Mouse (Mus musculus): ENCODE measurements around the gene Drc3. TPM values are rescaled to one million over a fixed set of nuclear protein-coding genes. Genes with fewer than 3 reads are reported as not detected.

The Drc3 gene
- polyA plus RNA-seq, 1 experiment from 2014 or later: 2.6 TPM

- Histone ChIP-seq H3K4me3 (no peak overlapping the region), H3K36me3 (no peaks in the 10 kb centered on the region), H3K4me1 (no peaks in the 10 kb centered on the region), H3K4me2 (replicated peaks) (no peak overlapping the region), H3K9ac (no peak overlapping the region), H3K9me3 (no peaks in the 10 kb centered on the region), H3K27me3 (replicated peaks) (no peaks in the 10 kb centered on the region), H3K27ac (no peak overlapping the region)
- ATAC-seq (ENCODE audit: low FRiP score, low read depth): no peak
- WGBS: 87% methylated on average over 4 of the region's 4 CpGs
Observed at GRCm38 (mm10) chr11:60345868-60346267, 7.3 kb upstream of the Drc3 start.

- 74% methylated on average over 4 of the region's 4 CpGs for WGBS
- no peak overlapping the region for H3K9ac ChIP-seq
- no peaks in the 10 kb centered on the region for H3K27me3 ChIP-seq (replicated peaks)
- no peaks in the 10 kb centered on the region for H3K36me3 ChIP-seq
- no peak overlapping the region for H3K4me2 ChIP-seq (replicated peaks)
- H3K4me3 ChIP-seq: no peak overlapping the region
- H3K9me3 ChIP-seq: no peaks in the 10 kb centered on the region
- no peak overlapping the region for H3K27ac ChIP-seq
- peaks cover 4% of the 10 kb centered on the region; the same call in 1 of the 2 replicates for H3K4me1 ChIP-seq
- ATAC-seq (ENCODE audit: low FRiP score, low read depth): no peak
Observed at GRCm38 (mm10) chr11:60346537-60346936, 6.6 kb upstream of the Drc3 start.

DNA sequence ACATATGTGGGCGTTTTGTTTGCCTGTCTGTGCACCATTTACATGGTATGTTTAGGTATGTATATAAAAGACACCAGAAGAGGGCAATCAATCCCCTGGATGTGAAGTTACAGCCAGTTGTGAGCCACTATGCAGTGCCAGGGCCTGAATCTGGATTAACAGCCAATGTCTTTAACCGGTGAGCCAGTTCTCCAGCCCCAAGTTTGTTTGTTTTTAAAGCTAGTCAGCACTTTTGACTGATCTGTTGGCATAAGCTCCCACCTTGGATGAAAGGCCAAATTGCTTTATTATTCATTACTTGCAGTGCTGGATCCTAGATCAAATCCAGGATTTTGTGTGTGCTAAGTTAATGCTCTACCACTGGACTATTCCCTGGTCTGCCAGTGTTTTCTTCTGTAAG lies 1.7 kb upstream of the Drc3 start:
- Histone ChIP-seq H3K4me2 (replicated peaks) (peak overlapping the region; percentile 89), H3K9ac (peak overlapping the region; percentile 73; the same call in 1 of the 2 replicates), H3K27ac (no peak overlapping the region), H3K4me3 (peak overlapping the region; percentile 70; the same call in 1 of the 2 replicates), H3K9me3 (no peaks in the 10 kb centered on the region), H3K4me1 (peaks cover 12% of the 10 kb centered on the region), H3K36me3 (no peaks in the 10 kb centered on the region), H3K27me3 (replicated peaks) (no peaks in the 10 kb centered on the region)
- WGBS: 53% methylated on average over 2 of the region's 2 CpGs
- ATAC-seq (ENCODE audit: low FRiP score, low read depth): no peak

- no peaks in the 10 kb centered on the region for H3K27me3 ChIP-seq (replicated peaks)
- no peak for ATAC-seq (ENCODE audit: low FRiP score, low read depth)
- H3K27ac ChIP-seq: no peak overlapping the region
- H3K36me3 ChIP-seq: no peaks in the 10 kb centered on the region
- H3K4me3 ChIP-seq: peak overlapping the region; percentile 70
- H3K9me3 ChIP-seq: no peaks in the 10 kb centered on the region
- H3K4me2 ChIP-seq (replicated peaks): peak overlapping the region; percentile 89
- H3K4me1 ChIP-seq: peaks cover 12% of the 10 kb centered on the region
- peak overlapping the region; percentile 73 for H3K9ac ChIP-seq
- 29% methylated on average over 11 of the region's 11 CpGs for WGBS
Observed at GRCm38 (mm10) chr11:60351925-60352371, 1.2 kb upstream of the Drc3 start.

DNA sequence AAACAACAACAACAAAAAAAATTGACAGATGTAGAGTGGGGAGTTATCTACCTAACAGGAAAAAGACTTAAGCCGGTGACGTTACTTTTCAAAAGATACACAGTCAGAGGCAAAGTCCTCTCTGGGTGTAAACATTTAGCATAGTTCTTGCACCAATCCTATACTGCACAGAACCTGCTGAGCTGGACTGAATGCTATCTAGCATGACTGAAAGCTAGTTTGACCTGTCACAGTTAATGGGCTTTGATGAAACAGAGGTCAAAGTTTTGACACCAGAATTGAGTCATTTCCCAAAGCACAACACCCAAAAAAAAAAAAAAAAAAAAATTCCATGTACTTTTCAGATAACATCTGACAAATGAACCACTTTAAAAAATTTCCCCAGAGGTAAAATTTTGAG lies 2.8 kb downstream of the Drc3 start:
- no peak for ATAC-seq (ENCODE audit: low FRiP score, low read depth)
- Histone ChIP-seq H3K9me3 (no peaks in the 10 kb centered on the region), H3K27me3 (replicated peaks) (no peaks in the 10 kb centered on the region), H3K27ac (no peak overlapping the region), H3K4me3 (no peak overlapping the region), H3K4me2 (replicated peaks) (no peak overlapping the region), H3K4me1 (peaks cover 12% of the 10 kb centered on the region), H3K36me3 (no peaks in the 10 kb centered on the region), H3K9ac (no peak overlapping the region)
- WGBS: 89% methylated on average over 2 of the region's 2 CpGs

DNA sequence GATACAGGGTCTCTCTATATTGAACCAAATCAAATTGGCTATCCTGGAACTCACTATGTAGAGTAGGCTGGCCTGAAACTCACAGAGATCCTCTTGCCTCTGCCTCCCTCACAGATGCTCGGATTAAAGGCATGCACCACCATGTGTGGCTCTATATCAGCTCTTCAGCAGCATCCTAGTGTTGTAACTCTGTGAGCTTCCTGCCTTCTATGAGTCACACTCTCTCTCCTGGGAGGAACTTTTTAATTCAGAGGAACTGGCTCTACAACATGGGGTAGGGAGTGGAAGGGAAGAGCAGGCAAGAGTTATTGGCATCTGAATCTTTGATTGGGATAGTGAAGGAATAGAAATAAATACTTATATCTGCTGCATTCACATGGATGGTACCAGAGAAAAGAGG lies 4.0 kb downstream of the Drc3 start:
- no peak for ATAC-seq (ENCODE audit: low FRiP score, low read depth)
- no peak overlapping the region for H3K9ac ChIP-seq

DNA sequence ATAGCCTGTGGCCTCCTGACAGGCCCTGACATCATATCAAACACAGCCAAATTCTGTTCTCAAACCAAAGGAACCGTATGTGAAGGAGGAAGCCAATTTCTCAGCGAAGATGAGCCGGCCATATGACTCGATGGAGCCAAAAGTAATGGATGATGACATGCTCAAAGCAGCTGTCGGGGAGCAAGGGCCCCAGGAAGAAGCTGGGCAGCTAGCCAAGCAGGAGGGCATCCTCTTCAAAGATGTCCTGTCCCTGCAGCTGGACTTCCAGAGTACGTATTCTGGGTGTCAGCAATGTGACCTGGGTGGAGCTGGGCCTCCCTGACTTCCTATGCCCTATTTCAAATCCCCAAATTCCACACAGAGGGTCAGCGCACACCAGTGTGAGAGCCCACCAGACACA lies 5.4 kb downstream of the Drc3 start:
- no peak overlapping the region for H3K27ac ChIP-seq
- no peaks in the 10 kb centered on the region for H3K9me3 ChIP-seq
- H3K4me2 ChIP-seq (replicated peaks): no peak overlapping the region
- no peak overlapping the region for H3K9ac ChIP-seq
- no peaks in the 10 kb centered on the region for H3K36me3 ChIP-seq
- no peaks in the 10 kb centered on the region for H3K27me3 ChIP-seq (replicated peaks)
- no peak for ATAC-seq (ENCODE audit: low FRiP score, low read depth)
- 78% methylated on average over 7 of the region's 7 CpGs for WGBS
- H3K4me3 ChIP-seq: no peak overlapping the region
- H3K4me1 ChIP-seq: no peaks in the 10 kb centered on the region

More for the DNA sequence above, 4.0 kb downstream of the Drc3 start:
- Histone ChIP-seq H3K27ac (no peak overlapping the region), H3K4me1 (peaks cover 2% of the 10 kb centered on the region), H3K27me3 (replicated peaks) (no peaks in the 10 kb centered on the region), H3K4me2 (replicated peaks) (no peak overlapping the region), H3K9me3 (no peaks in the 10 kb centered on the region), H3K4me3 (no peak overlapping the region), H3K36me3 (no peaks in the 10 kb centered on the region)
- WGBS: 49% methylated on average over 1 of the region's 1 CpGs

GRCm38 (mm10) chr11:60359138-60359537 lies 6.0 kb downstream of the Drc3 start:
- Histone ChIP-seq H3K27me3 (replicated peaks) (no peaks in the 10 kb centered on the region), H3K4me2 (replicated peaks) (no peak overlapping the region), H3K4me1 (no peaks in the 10 kb centered on the region), H3K36me3 (no peaks in the 10 kb centered on the region), H3K9ac (no peak overlapping the region), H3K4me3 (no peak overlapping the region), H3K27ac (no peak overlapping the region), H3K9me3 (no peaks in the 10 kb centered on the region)
- 74% methylated on average over 5 of the region's 5 CpGs for WGBS
- no peak for ATAC-seq (ENCODE audit: low FRiP score, low read depth)

DNA sequence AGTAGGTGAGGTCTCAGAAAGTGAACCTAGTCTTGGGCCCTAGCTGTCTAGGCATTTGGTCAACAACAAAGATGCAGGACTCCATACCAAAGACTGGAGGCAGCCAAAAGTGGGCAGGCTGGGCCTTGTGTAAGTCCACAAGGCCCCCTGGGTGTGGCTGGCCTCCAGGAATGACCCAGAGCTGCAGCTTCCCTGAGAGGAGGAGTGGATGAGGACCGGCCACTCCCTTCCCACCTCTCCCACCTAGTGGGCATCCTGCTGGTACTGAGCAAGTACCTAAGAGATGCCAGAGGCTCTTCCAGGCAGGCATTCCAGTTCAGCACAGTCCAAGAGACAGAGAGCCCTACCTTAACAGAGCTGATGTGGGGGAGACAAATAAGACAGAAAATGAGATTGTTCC lies 6.8 kb downstream of the Drc3 start:
- WGBS: 85% methylated on average over 1 of the region's 1 CpGs

DNA sequence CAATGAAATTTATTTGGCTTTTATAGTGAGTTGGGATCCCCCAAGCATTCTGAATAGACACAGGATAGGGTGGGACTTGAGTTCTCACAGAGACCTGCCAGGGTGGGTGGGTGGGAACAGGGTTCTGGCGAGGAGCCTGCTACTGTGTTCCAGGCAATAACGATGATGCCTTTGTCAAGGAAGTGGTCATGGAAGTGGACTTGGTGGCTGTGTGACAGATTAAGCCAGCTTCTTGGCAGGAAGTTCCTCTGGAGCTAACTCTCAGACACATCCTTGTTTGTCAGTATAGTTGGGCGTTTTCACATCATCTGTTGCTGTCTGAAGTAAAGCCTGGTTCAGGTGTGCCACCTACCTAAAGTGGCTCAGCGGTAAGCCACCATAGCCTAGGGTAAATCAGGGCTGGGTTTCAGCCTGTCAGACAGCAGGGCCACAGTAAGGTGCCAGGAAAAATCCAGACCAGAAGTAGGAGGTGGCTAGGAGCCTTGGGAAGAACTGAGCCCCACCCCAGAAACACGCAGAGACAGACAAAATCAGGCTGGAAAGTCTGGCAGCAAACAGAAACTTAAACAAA lies 7.6 kb downstream of the Drc3 start:
- Histone ChIP-seq H3K9me3 (no peaks in the 10 kb centered on the region), H3K4me2 (replicated peaks) (no peak overlapping the region)

More for the DNA sequence above, 6.8 kb downstream of the Drc3 start:
- H3K27ac ChIP-seq: no peak overlapping the region
- no peaks in the 10 kb centered on the region for H3K36me3 ChIP-seq
- ATAC-seq (ENCODE audit: low FRiP score, low read depth): no peak
- no peak overlapping the region for H3K9ac ChIP-seq
- H3K4me3 ChIP-seq: no peak overlapping the region
- H3K9me3 ChIP-seq: no peaks in the 10 kb centered on the region
- H3K27me3 ChIP-seq (replicated peaks): no peaks in the 10 kb centered on the region
- H3K4me1 ChIP-seq: no peaks in the 10 kb centered on the region
- no peak overlapping the region for H3K4me2 ChIP-seq (replicated peaks)

DNA sequence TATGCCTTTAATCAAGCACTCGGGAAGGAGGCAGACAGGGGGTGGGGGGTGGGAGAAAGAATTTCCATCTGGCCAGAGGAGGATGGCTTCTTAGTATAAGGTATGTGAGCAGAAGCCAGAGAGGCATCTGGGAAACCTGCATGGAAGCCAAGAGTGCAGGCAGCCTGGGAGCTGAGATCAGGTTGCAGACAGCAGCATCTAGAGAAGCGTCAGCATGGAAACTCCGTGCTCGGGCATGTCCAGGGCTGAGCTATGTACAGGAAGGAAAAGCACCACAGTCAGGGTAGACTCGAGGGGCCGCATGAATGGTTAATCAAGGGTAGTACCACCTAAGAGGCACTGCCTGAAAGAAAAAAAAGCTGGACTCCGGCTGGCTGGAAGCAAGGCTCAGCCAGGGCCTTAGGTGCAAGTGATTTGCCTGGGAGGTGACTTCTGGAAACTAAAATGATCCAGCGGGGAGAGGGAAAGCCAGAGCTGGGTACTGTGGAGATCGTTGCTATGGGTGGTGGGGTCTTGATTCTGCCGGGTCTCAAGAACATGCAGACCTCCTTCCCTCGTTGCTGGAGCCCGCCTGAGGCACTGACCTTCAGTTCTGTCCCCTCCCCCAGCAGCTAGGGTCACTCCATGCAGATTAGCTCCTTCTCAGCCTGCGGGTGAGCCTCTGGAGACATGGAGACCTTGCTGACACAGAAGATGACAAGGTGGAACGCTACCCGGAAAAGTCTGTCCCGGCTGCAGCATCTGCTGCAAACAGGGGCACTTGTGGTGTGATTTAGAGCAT lies 13.3 kb downstream of the Drc3 start:
- Histone ChIP-seq H3K9me3 (no peaks in the 10 kb centered on the region), H3K27me3 (replicated peaks) (no peaks in the 10 kb centered on the region), H3K4me1 (peaks cover 6% of the 10 kb centered on the region; the same call in 1 of the 2 replicates), H3K36me3 (no peaks in the 10 kb centered on the region), H3K4me3 (no peak overlapping the region), H3K9ac (no peak overlapping the region), H3K27ac (no peak overlapping the region), H3K4me2 (replicated peaks) (0 out of 2 replicates have a peak overlapping the region, but pooled peaks have one; percentile 2)
- no peak for ATAC-seq (ENCODE audit: low FRiP score, low read depth)
- 50% methylated on average over 16 of the region's 16 CpGs for WGBS

More for the DNA sequence above, 7.6 kb downstream of the Drc3 start:
- H3K9ac ChIP-seq: no peak overlapping the region
- H3K4me3 ChIP-seq: no peak overlapping the region
- H3K4me1 ChIP-seq: no peaks in the 10 kb centered on the region
- no peaks in the 10 kb centered on the region for H3K27me3 ChIP-seq (replicated peaks)
- H3K36me3 ChIP-seq: no peaks in the 10 kb centered on the region
- ATAC-seq (ENCODE audit: low FRiP score, low read depth): no peak
- 69% methylated on average over 5 of the region's 5 CpGs for WGBS
- H3K27ac ChIP-seq: no peak overlapping the region

DNA sequence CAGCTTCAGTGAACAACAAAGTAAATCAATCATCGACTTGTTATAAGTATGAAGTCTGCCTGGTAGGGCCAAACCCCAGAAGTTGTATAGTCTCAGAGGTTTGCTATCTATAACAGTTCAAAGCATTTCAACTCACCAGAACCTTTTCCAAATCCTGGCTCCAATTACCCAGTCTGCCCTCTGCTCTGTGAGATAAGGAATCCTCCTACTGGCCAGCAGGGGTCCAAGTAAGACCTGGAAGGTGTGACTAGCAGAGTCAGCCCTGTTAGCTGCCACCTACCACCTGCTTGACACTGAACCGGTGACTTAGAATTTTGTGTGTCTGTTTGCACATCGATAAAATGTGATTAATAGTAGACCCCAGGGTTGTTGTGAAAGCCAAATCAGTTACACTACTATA lies 14.1 kb downstream of the Drc3 start:
- WGBS: 82% methylated on average over 3 of the region's 3 CpGs

More for the DNA sequence above, 14.1 kb downstream of the Drc3 start:
- Histone ChIP-seq H3K9ac (no peak overlapping the region), H3K27me3 (replicated peaks) (no peaks in the 10 kb centered on the region), H3K4me1 (peaks cover 6% of the 10 kb centered on the region; the same call in 1 of the 2 replicates), H3K36me3 (no peaks in the 10 kb centered on the region), H3K4me2 (replicated peaks) (no peak overlapping the region), H3K4me3 (no peak overlapping the region), H3K9me3 (no peaks in the 10 kb centered on the region), H3K27ac (no peak overlapping the region)
- no peak for ATAC-seq (ENCODE audit: low FRiP score, low read depth)
